Mouse (Mus musculus) MEL (cell line): ENCODE measurements around the gene Tbc1d7. TPM values are rescaled to one million over a fixed set of nuclear protein-coding genes. Genes with fewer than 3 reads are reported as not detected.
A peak's percentile ranks its signal among the peaks of the same experiment; 100 is the strongest.

Experiments
- DNase-seq: peaks from one replicate; pipeline ENCODE4 v3.0.0; 2011; ENCODE audit warnings: low read depth, low spot score
- H3K27ac ChIP-seq: 2 replicates; pipeline ENCODE4 v1.5.1; 2012; ENCODE audit warnings: low read depth, mild to moderate bottlenecking, control low read depth, low read length, moderate library complexity; ENCODE audit not compliant: control insufficient read depth
- H3K27me3 ChIP-seq, 2 experiments: fragments of 150-350 bp in 1 of 2; sonication (generic) in 1 of 2; 2 replicates each; pipeline ENCODE4 v1.6.1; 2012; ENCODE audit warnings: low read length in 2 of 2, mild to moderate bottlenecking in 2 of 2, improper control_type of control experiment in 1 of 2, moderate library complexity in 1 of 2; ENCODE audit not compliant: insufficient read depth in 2 of 2, control insufficient read depth in 1 of 2
- H3K36me3 ChIP-seq, 2 experiments: 2 replicates each; pipeline ENCODE4 v1.6.1; 2012 to 2014; ENCODE audit warnings: low read length in 2 of 2, improper control_type of control experiment in 1 of 2, inconsistent platforms in 1 of 2, mild to moderate bottlenecking in 1 of 2; ENCODE audit not compliant: insufficient read depth in 2 of 2, control insufficient read depth in 1 of 2
- H3K4me1 ChIP-seq, 2 experiments: fragments of 150-350 bp in 1 of 2; sonication (generic) in 1 of 2; 2 replicates each; pipeline ENCODE4 v1.6.1; 2012; ENCODE audit warnings: low read length in 2 of 2, improper control_type of control experiment in 1 of 2, mild to moderate bottlenecking in 1 of 2; ENCODE audit not compliant: insufficient read depth in 2 of 2, control insufficient read depth in 1 of 2
- H3K4me3 ChIP-seq, 2 experiments: fragments of 150-350 bp in 1 of 2; sonication (generic) in 1 of 2; 2 replicates each; pipeline ENCODE4 v1.5.1; 2012; ENCODE audit warnings: low read depth in 2 of 2, low read length in 2 of 2, mild to moderate bottlenecking in 2 of 2, moderate library complexity in 2 of 2, control low read depth in 1 of 2, improper control_type of control experiment in 1 of 2; ENCODE audit not compliant: control insufficient read depth in 1 of 2, insufficient read depth in 1 of 2
- H3K79me2 ChIP-seq: 2 replicates; pipeline ENCODE4 v1.6.1; 2012; ENCODE audit warnings: mild to moderate bottlenecking, low read length, moderate library complexity; ENCODE audit not compliant: control insufficient read depth, poor library complexity, insufficient read depth
- H3K9ac ChIP-seq: 2 replicates; pipeline ENCODE4 v1.6.1; 2012; ENCODE audit warnings: low read depth, mild to moderate bottlenecking, control low read depth, low read length, moderate library complexity; ENCODE audit not compliant: control insufficient read depth, poor library complexity, severe bottlenecking
- H3K9me3 ChIP-seq: fragments of 150-350 bp; sonication (generic); replicated peaks from 2 replicates; pipeline ENCODE4 v1.6.1; 2012; ENCODE audit warnings: mild to moderate bottlenecking, low read length, improper control_type of control experiment, moderate library complexity; ENCODE audit not compliant: insufficient read depth
- CHD1 ChIP-seq: IDR thresholded peaks from 2 replicates; pipeline ENCODE4 v1.6.1; 2012; ENCODE audit warnings: low read depth, mild to moderate bottlenecking, inconsistent platforms, low read length, improper control_type of control experiment
- E2F4 ChIP-seq: IDR thresholded peaks from 2 replicates; pipeline ENCODE4 v1.6.1; 2011; ENCODE audit warnings: low read depth, low read length, improper control_type of control experiment, borderline replicate concordance
- ELF1 ChIP-seq: IDR thresholded peaks from 2 replicates; pipeline ENCODE4 v1.6.1; 2014; ENCODE audit warnings: low read depth, mild to moderate bottlenecking, inconsistent platforms, low read length, improper control_type of control experiment, moderate library complexity
- JUND ChIP-seq: IDR thresholded peaks from 2 replicates; pipeline ENCODE4 v1.6.1; 2011; ENCODE audit warnings: low read depth, mild to moderate bottlenecking, improper control_type of control experiment, low read length
- MAFK ChIP-seq: IDR thresholded peaks from 2 replicates; pipeline ENCODE4 v1.6.1; 2011; ENCODE audit warnings: low read depth, mild to moderate bottlenecking, low read length, improper control_type of control experiment, borderline replicate concordance
- MAX ChIP-seq: IDR thresholded peaks from 2 replicates; pipeline ENCODE4 v1.6.1; 2011; ENCODE audit warnings: low read length, improper control_type of control experiment
- MAZ ChIP-seq: IDR thresholded peaks from 2 replicates; pipeline ENCODE4 v1.6.1; 2012; ENCODE audit warnings: low read depth, mild to moderate bottlenecking, inconsistent platforms, low read length, improper control_type of control experiment
- MEF2A ChIP-seq: IDR thresholded peaks from 2 replicates; pipeline ENCODE4 v1.6.1; 2014; ENCODE audit warnings: low read depth, mild to moderate bottlenecking, inconsistent platforms, low read length, improper control_type of control experiment; ENCODE audit not compliant: poor library complexity, insufficient replicate concordance, severe bottlenecking; ENCODE audit errors: extremely low read depth
- NRF1 ChIP-seq: IDR thresholded peaks from 2 replicates; pipeline ENCODE4 v1.6.1; 2014; ENCODE audit warnings: low read depth, mild to moderate bottlenecking, inconsistent platforms, low read length, improper control_type of control experiment, moderate library complexity; ENCODE audit not compliant: poor library complexity, insufficient read depth, severe bottlenecking
- POLR2A ChIP-seq, 2 experiments: IDR thresholded peaks; 2 replicates each; pipeline ENCODE4 v1.6.1; 2011 to 2012; ENCODE audit warnings: low read length in 2 of 2, mild to moderate bottlenecking in 2 of 2, control low read depth in 1 of 2, improper control_type of control experiment in 1 of 2, low read depth in 1 of 2, moderate library complexity in 1 of 2; ENCODE audit not compliant: control insufficient read depth in 1 of 2, insufficient read depth in 1 of 2, poor library complexity in 1 of 2
- POLR2AphosphoS2 ChIP-seq: IDR thresholded peaks from 2 replicates; pipeline ENCODE4 v1.6.1; 2011; ENCODE audit warnings: low read length, improper control_type of control experiment
- POLR2AphosphoS5 ChIP-seq: IDR thresholded peaks from 2 replicates; pipeline ENCODE4 v1.6.1; 2012; ENCODE audit warnings: low read depth, borderline replicate concordance, mild to moderate bottlenecking, inconsistent platforms, low read length, moderate library complexity, mixed read lengths
- RAD21 ChIP-seq: IDR thresholded peaks from 2 replicates; pipeline ENCODE4 v1.6.1; 2011; ENCODE audit warnings: mild to moderate bottlenecking, low read depth, low read length, improper control_type of control experiment
- SIN3A ChIP-seq: IDR thresholded peaks from 2 replicates; pipeline ENCODE4 v1.6.1; 2012; ENCODE audit warnings: low read length, improper control_type of control experiment, inconsistent platforms
- SMC3 ChIP-seq: IDR thresholded peaks from 2 replicates; pipeline ENCODE4 v1.6.1; 2011; ENCODE audit warnings: low read depth, low read length, improper control_type of control experiment
- TAL1 ChIP-seq: IDR thresholded peaks from 2 replicates; pipeline ENCODE4 v1.6.1; 2012; ENCODE audit warnings: mild to moderate bottlenecking, inconsistent platforms, low read length, moderate library complexity, mixed read lengths
- UBTF ChIP-seq: IDR thresholded peaks from 2 replicates; pipeline ENCODE4 v1.6.1; 2012; ENCODE audit warnings: low read depth, mild to moderate bottlenecking, inconsistent platforms, low read length, improper control_type of control experiment, moderate library complexity, borderline replicate concordance; ENCODE audit not compliant: insufficient read depth
- USF2 ChIP-seq, 2 experiments: IDR thresholded peaks; 2 replicates each; pipeline ENCODE4 v1.6.1; 2011 to 2012; ENCODE audit warnings: improper control_type of control experiment in 2 of 2, low read length in 2 of 2, borderline replicate concordance in 1 of 2, inconsistent platforms in 1 of 2, low read depth in 1 of 2, mild to moderate bottlenecking in 1 of 2; ENCODE audit not compliant: insufficient read depth in 1 of 2
- ZNF384 ChIP-seq: IDR thresholded peaks from 2 replicates; pipeline ENCODE4 v1.6.1; 2012; ENCODE audit warnings: low read depth, mild to moderate bottlenecking, inconsistent platforms, low read length, improper control_type of control experiment
- polyA plus RNA-seq, 2 experiments: library from polyadenylated mRNA; stranded (reverse) in 1 of 2; unstranded in 1 of 2; fragments of >175 nt in 1 of 2; fragments of >200 nt in 1 of 2; gene quantifications; 2 replicates each; pipeline versions ENCODE4 v1.2.1 to v1.2.4; 2012; ENCODE audit warnings: low replicate concordance in 2 of 2, low read depth in 1 of 2; ENCODE audit not compliant: insufficient read length in 2 of 2, insufficient read depth in 1 of 2, missing spikeins in 1 of 2
- total RNA-seq: library from RNA; depleted of rRNA; stranded (reverse); fragments of 300-350 nt; gene quantifications from 2 replicates; pipeline ENCODE4 v1.2.3, GENCODE M21; 2012

Gene Tbc1d7
- total and polyA plus RNA-seq, 3 experiments: 11.6 to 29.4 TPM; not detected in 1

DNA sequence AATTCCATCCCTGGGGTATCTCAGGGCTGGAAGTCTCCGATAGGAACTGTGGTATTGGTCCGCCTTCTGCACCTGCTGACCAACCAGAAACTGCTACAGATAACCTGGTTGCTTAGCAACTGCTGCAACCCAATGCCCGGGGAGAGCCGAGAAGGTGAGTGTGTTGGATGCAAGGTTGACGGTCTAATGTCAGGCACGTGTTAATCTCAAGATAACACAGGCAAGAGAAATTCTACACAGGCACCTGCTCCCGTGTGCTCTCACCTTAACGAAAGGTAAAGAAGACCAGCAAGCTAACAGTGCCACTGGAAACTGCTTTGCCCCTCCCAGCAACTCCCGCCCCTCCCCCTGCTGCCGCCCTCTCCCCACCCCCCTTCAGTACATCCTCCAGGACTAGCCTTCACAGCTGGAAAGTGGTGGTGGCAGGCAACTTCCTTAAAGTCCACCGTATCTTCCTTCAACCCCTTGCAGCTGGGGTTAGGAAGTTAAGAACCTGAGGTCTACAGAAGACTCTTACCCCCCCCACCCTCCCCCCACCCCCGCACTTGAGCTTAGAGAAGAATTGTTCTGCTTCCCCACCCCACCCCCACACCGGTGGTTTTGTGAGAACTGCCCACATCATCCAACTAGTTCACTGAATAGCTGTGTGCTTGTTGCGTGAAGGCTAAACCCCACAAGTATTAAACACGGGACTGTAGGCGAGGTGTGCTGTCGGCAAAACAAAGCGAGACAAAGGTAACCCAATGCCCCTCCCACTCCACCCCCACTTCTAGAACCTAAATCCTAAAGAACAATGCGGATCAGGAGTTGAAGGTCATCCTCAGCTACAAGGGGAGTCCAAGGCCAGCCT lies 44.1 kb upstream of the Tbc1d7 start (continued):
- TF ChIP-seq TAL1: peak; percentile 41
- TF ChIP-seq USF2 (IDR thresholded peaks at IDR 0.05; ENCODE audit: borderline replicate concordance in 1 of 2, insufficient read depth in 1 of 2, low read depth in 1 of 2, low read length in 2 of 2): no peak
- TF ChIP-seq E2F4: no peak
- no peak for TF ChIP-seq SIN3A
- no peak for TF ChIP-seq POLR2AphosphoS2
- no peak for TF ChIP-seq JUND
- no peak for TF ChIP-seq RAD21
- 0 out of 2 replicates have a peak, but pooled peaks have one; percentile 17 for TF ChIP-seq ELF1
- TF ChIP-seq CHD1: no peak
- TF ChIP-seq NRF1: no peak
- no peak for TF ChIP-seq MEF2A
- no peak for TF ChIP-seq MAFK
- no peak for TF ChIP-seq MAZ
- TF ChIP-seq MAX: peak; percentile 65
- no peak for TF ChIP-seq POLR2AphosphoS5
- no peak for TF ChIP-seq SMC3
- TF ChIP-seq ZNF384: no peak

DNA sequence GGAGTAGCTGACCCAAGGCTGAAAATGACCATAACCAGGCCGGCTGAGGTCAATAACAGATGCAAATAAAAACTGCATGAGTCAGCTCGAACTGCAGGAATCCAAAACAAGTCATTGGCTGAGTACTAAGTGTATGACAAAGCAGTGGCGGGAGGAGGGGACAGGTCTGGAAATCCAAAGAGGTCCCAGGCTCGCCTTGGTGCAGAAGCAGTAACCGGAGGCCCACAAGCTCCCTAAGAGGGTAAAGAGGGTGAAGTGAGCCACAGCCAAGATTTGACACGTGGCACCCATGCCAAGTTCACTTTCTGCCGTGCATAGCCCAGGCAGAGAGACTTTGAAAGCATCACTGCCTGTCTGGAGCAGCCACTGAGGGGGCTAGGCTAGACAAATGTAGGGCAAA lies 41.0 kb upstream of the Tbc1d7 start:
- peaks cover 18 to 50% of the 10 kb centered on the region in 2 experiments for H3K4me1 ChIP-seq
- no peak overlapping the region for H3K9ac ChIP-seq
- no peaks in the 10 kb centered on the region for H3K79me2 ChIP-seq
- H3K36me3 ChIP-seq: peaks cover 0 to 41% of the 10 kb centered on the region in 2 experiments; a peak in 2 of 4 replicates
- H3K27ac ChIP-seq: no peak overlapping the region
- H3K4me3 ChIP-seq: no peak overlapping the region
- no peaks in the 10 kb centered on the region for H3K9me3 ChIP-seq
- TF ChIP-seq UBTF (no peak), POLR2A (IDR thresholded peaks at IDR 0.05; ENCODE audit: control insufficient read depth in 1 of 2, insufficient read depth in 1 of 2, low read depth in 1 of 2, low read length in 2 of 2, poor library complexity in 1 of 2) (no peak)
- no peak for DNase-seq
- H3K27me3 ChIP-seq: no peaks in the 10 kb centered on the region
